In the genomic region with DNA sequence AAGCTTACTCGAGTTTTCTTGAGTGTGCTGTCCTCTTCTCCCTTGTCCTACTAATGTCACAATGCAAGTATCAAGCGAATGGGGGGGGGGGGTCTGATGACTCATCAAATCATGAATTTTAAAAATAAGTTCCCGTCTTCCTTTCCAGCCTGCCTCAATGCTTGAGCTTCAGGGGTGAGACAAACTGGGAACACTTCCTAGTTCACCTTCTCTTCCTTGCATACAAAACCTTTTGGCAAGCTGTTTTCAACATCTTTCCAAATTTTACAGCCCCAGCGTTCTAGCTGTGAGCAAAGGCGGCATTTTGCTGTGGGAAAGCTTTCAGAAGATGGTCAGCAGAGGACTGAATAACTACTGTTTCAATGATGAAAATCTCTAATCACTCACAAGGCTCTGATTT, we compare ENCODE assay signal across 9 mouse cellular contexts. TPM values are rescaled to one million over a fixed set of nuclear protein-coding genes. Genes with fewer than 3 reads are reported as not detected.
A peak's percentile ranks its signal among the peaks of the same experiment; 100 is the strongest.
DNase-seq lines count a peak whose midpoint lies in the region; ATAC-seq lines count a peak whose summit lies in the region.
"Had no signal": no experiment of that assay in that cellular context is flagged by ENCODE, and none has a peak within 500 bp of the region (broad histone marks: within the 10 kb centered on the region; RNA-seq: fewer than 3 reads in every experiment).

No protein-coding gene starts in this region.

- no peak overlapping the region for H3K27ac ChIP-seq in heart, embryonic 13.5 days (replicated peaks)
- H3K27ac ChIP-seq in limb, embryonic 13.5 days = no peak overlapping the region
- H3K27ac ChIP-seq in limb, embryonic 10.5 days = no peak overlapping the region
- peak overlapping the region; percentile 100 for H3K27ac ChIP-seq in brown adipose tissue, adult 24 weeks (replicated peaks; ENCODE audit: low read depth, low read length)
- H3K27ac ChIP-seq in limb, embryonic 15.5 days = peak overlapping the region; percentile 28
- H3K27ac ChIP-seq: hindbrain, embryonic 10.5 days had no signal

- peak overlapping the region; percentile 84 for H3K4me2 ChIP-seq in heart, embryonic 13.5 days
- H3K4me2 ChIP-seq in limb, embryonic 13.5 days (replicated peaks) = peak overlapping the region; percentile 78
- peak overlapping the region; percentile 81; the same call in 1 of the 2 replicates for H3K4me2 ChIP-seq in limb, embryonic 15.5 days

- peaks cover 35% of the 10 kb centered on the region for H3K4me1 ChIP-seq in heart, embryonic 13.5 days
- H3K4me1 ChIP-seq in limb, embryonic 13.5 days = peaks cover 26% of the 10 kb centered on the region
- H3K4me1 ChIP-seq in limb, embryonic 10.5 days = peaks cover 28% of the 10 kb centered on the region
- peaks cover 17% of the 10 kb centered on the region for H3K4me1 ChIP-seq in brown adipose tissue, adult 24 weeks (ENCODE audit: control insufficient read depth, insufficient read depth, insufficient read length, low read length)
- peaks cover 25% of the 10 kb centered on the region for H3K4me1 ChIP-seq in limb, embryonic 15.5 days

- ATAC-seq in heart, embryonic 13.5 days (ENCODE audit: extremely low read depth, insufficient number of reproducible peaks, low FRiP score, low TSS enrichment) = no peak
- no peak for ATAC-seq in limb, embryonic 13.5 days (ENCODE audit: low FRiP score, low read depth)
- ATAC-seq in limb, embryonic 15.5 days (ENCODE audit: insufficient number of reproducible peaks, low FRiP score, low TSS enrichment, low read depth) = no peak

- DNase-seq in heart, adult 8-10 months (ENCODE audit: low spot score) = no peak
- no peak for DNase-seq in limb, embryonic 10.5 days (ENCODE audit: low spot score)
- no peak for DNase-seq in adipocyte (ENCODE audit: low spot score)
- DNase-seq: thymus, postnatal 36 days had no signal

- 45% methylated on average over 5 of the region's 5 CpGs for WGBS in heart, embryonic 13.5 days
- WGBS in limb, embryonic 13.5 days = 59% methylated on average over 5 of the region's 5 CpGs
- WGBS in limb, embryonic 10.5 days = 65% methylated on average over 5 of the region's 5 CpGs
- 46% methylated on average over 5 of the region's 5 CpGs for WGBS in limb, embryonic 15.5 days

- peaks cover 36% of the 10 kb centered on the region for H3K36me3 ChIP-seq in heart, embryonic 13.5 days
- H3K36me3 ChIP-seq in limb, embryonic 13.5 days = peaks cover 14% of the 10 kb centered on the region
- peaks cover 20% of the 10 kb centered on the region for H3K36me3 ChIP-seq in limb, embryonic 10.5 days
- H3K36me3 ChIP-seq in limb, embryonic 15.5 days = peaks cover 10% of the 10 kb centered on the region

- H3K9me3 ChIP-seq in heart, embryonic 13.5 days = no peaks in the 10 kb centered on the region
- no peaks in the 10 kb centered on the region for H3K9me3 ChIP-seq in limb, embryonic 13.5 days
- no peaks in the 10 kb centered on the region for H3K9me3 ChIP-seq in limb, embryonic 10.5 days (replicated peaks)
- H3K9me3 ChIP-seq in limb, embryonic 15.5 days = no peaks in the 10 kb centered on the region
- H3K9me3 ChIP-seq: hindbrain, embryonic 10.5 days had no signal

- no peak overlapping the region; the same call in 1 of the 2 replicates for H3K4me3 ChIP-seq in heart, embryonic 13.5 days
- H3K4me3 ChIP-seq in limb, embryonic 13.5 days = no peak overlapping the region
- H3K4me3 ChIP-seq in limb, embryonic 10.5 days = no peak overlapping the region
- H3K4me3 ChIP-seq in brown adipose tissue, adult 24 weeks (ENCODE audit: insufficient read depth, low read depth, low read length) = peak overlapping the region; percentile 92
- H3K4me3 ChIP-seq in limb, embryonic 15.5 days = no peak overlapping the region

- peak overlapping the region; percentile 98; the same call in 1 of the 2 replicates for H3K9ac ChIP-seq in heart, embryonic 13.5 days
- H3K9ac ChIP-seq in limb, embryonic 13.5 days = no peak overlapping the region
- H3K9ac ChIP-seq in limb, embryonic 15.5 days = no peak overlapping the region

- no peaks in the 10 kb centered on the region for H3K27me3 ChIP-seq in heart, embryonic 13.5 days (replicated peaks)
- no peaks in the 10 kb centered on the region for H3K27me3 ChIP-seq in limb, embryonic 13.5 days
- no peaks in the 10 kb centered on the region for H3K27me3 ChIP-seq in limb, embryonic 10.5 days (ENCODE audit: low read depth, poor library complexity, severe bottlenecking)
- H3K27me3 ChIP-seq in limb, embryonic 15.5 days = no peaks in the 10 kb centered on the region

RNA-seq across cellular contexts. Expression of a gene that starts 0.5 kb away (rescaled TPM):
- 9.2 and 9.7 TPM in 2 replicates for polyA plus RNA-seq in heart, embryonic 13.5 days (2015; fragmentation: Nextera tagmentation; extraction: Ambion mirVana)
- total RNA-seq in heart, adult 8-10 months (2022) = 100 to 1,000 TPM; 132 to 160 (median 141) TPM
- polyA plus RNA-seq in limb, embryonic 13.5 days (2015; fragmentation: Nextera tagmentation; extraction: Ambion mirVana) = 11.5 and 12.3 TPM in 2 replicates
- polyA plus RNA-seq in limb, embryonic 10.5 days (2016; fragmentation: Nextera tagmentation; extraction: Ambion mirVana) = 9.0 and 9.3 TPM in 2 replicates
- polyA plus RNA-seq in brown adipose tissue, adult 24 weeks (2012; ENCODE audit: insufficient read depth, insufficient read length, missing spikeins) = 47.7 and 58.9 TPM in 2 replicates
- polyA plus RNA-seq in limb, embryonic 15.5 days (2015; fragmentation: Nextera tagmentation; extraction: Ambion mirVana) = 10.4 and 13.2 TPM in 2 replicates

RNA-seq across cellular contexts. Expression of a gene that starts 8.8 kb away (rescaled TPM):
- polyA plus RNA-seq in heart, embryonic 13.5 days (2015; fragmentation: Nextera tagmentation; extraction: Ambion mirVana) = 12.8 and 12.9 TPM in 2 replicates
- 1 to 10 TPM; 3.9 to 7.5 (median 6.6) TPM for total RNA-seq in heart, adult 8-10 months (2022)
- 8.3 and 8.8 TPM in 2 replicates for polyA plus RNA-seq in limb, embryonic 13.5 days (2015; fragmentation: Nextera tagmentation; extraction: Ambion mirVana)
- 8.9 and 9.9 TPM in 2 replicates for polyA plus RNA-seq in limb, embryonic 10.5 days (2016; fragmentation: Nextera tagmentation; extraction: Ambion mirVana)
- polyA plus RNA-seq in brown adipose tissue, adult 24 weeks (2012; ENCODE audit: insufficient read depth, insufficient read length, missing spikeins) = 1.6 and 2.5 TPM in 2 replicates
- polyA plus RNA-seq in limb, embryonic 15.5 days (2015; fragmentation: Nextera tagmentation; extraction: Ambion mirVana) = 5.0 and 5.3 TPM in 2 replicates

Comparison
In these comparisons a context has a peak if more than half of its experiments do, and no peak if none do; other contexts are left out.
1. H3K27ac ChIP-seq: peak in brown adipose tissue, adult 24 weeks (single experiment) and limb, embryonic 15.5 days (single experiment); none in heart, embryonic 13.5 days (single experiment), limb, embryonic 13.5 days (single experiment) and limb, embryonic 10.5 days (single experiment).
2. Peak in every context shown above with its lines, with median percentiles within 50 percentile points of each other: H3K4me2 ChIP-seq.